Mouse (Mus musculus): ENCODE measurements around the gene Galnt17. TPM values are rescaled to one million over a fixed set of nuclear protein-coding genes. Genes with fewer than 3 reads are reported as not detected.

Gene Galnt17
- polyA plus RNA-seq, 1 experiment from 2014 or later: 10.5 TPM

DNA sequence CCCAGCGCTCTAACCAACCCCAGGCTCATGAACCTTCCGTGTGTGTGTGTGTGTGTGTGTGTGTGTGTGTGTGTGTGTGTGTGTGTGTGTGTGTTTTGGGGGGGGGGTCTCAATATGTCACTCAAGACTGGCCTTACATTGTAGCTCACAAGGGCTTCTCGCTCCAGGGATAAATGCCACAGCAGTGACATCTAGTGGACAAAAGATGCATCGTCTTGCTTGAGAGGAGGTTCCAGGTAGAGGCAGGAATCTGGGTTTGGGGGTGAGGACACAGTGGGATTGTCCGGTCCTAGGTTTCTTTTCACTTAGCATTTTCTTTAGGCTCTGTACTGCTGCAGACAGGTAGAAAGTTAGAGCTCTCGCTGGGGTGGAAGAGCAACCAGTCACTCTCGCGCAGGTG, 450.1 kb downstream of the Galnt17 start:
- H3K4me3 ChIP-seq (replicated peaks): no peak overlapping the region
- H3K9me3 ChIP-seq (replicated peaks): no peaks in the 10 kb centered on the region
- no peak overlapping the region for H3K9ac ChIP-seq (replicated peaks)
- no peak overlapping the region for H3K4me2 ChIP-seq
- 26% methylated on average over 8 of the region's 8 CpGs for WGBS
- H3K36me3 ChIP-seq: no peaks in the 10 kb centered on the region
- no peak for ATAC-seq (ENCODE audit: low FRiP score)
- H3K27ac ChIP-seq (replicated peaks): no peak overlapping the region
- H3K27me3 ChIP-seq (replicated peaks): no peaks in the 10 kb centered on the region
- H3K4me1 ChIP-seq: 0 out of 2 replicates have a peak, but pooled peaks cover 3% of the 10 kb centered on the region

- no peak for ATAC-seq (ENCODE audit: low FRiP score)
Measured at GRCm38 (mm10) chr5:130854430-130854829, 453.9 kb downstream of the Galnt17 start.

GRCm38 (mm10) chr5:130853371-130853770, 454.9 kb downstream of the Galnt17 start:
- WGBS: 2% methylated on average over 10 of the region's 10 CpGs
- no peak overlapping the region for H3K4me2 ChIP-seq
- H3K9me3 ChIP-seq (replicated peaks): no peaks in the 10 kb centered on the region
- H3K9ac ChIP-seq (replicated peaks): no peak overlapping the region
- H3K27me3 ChIP-seq (replicated peaks): no peaks in the 10 kb centered on the region
- peaks cover 9% of the 10 kb centered on the region; the same call in 1 of the 2 replicates for H3K4me1 ChIP-seq
- no peak overlapping the region for H3K27ac ChIP-seq (replicated peaks)
- no peak for ATAC-seq (ENCODE audit: low FRiP score)
- H3K36me3 ChIP-seq: no peaks in the 10 kb centered on the region
- no peak overlapping the region for H3K4me3 ChIP-seq (replicated peaks)

More at GRCm38 (mm10) chr5:130854430-130854829, 453.9 kb downstream of the Galnt17 start:
- Histone ChIP-seq H3K4me3 (replicated peaks) (no peak overlapping the region), H3K9me3 (replicated peaks) (no peaks in the 10 kb centered on the region), H3K4me2 (no peak overlapping the region), H3K27me3 (replicated peaks) (no peaks in the 10 kb centered on the region), H3K4me1 (peaks cover 9% of the 10 kb centered on the region; the same call in 1 of the 2 replicates), H3K36me3 (no peaks in the 10 kb centered on the region), H3K27ac (replicated peaks) (no peak overlapping the region), H3K9ac (replicated peaks) (no peak overlapping the region)
- 92% methylated on average over 7 of the region's 7 CpGs for WGBS

- peaks cover 9% of the 10 kb centered on the region; the same call in 1 of the 2 replicates for H3K4me1 ChIP-seq
- H3K27ac ChIP-seq (replicated peaks): no peak overlapping the region
- H3K9ac ChIP-seq (replicated peaks): no peak overlapping the region
- no peaks in the 10 kb centered on the region for H3K9me3 ChIP-seq (replicated peaks)
- H3K4me3 ChIP-seq (replicated peaks): no peak overlapping the region
- H3K27me3 ChIP-seq (replicated peaks): no peaks in the 10 kb centered on the region
- WGBS: 5% methylated on average over 8 of the region's 11 CpGs
- peak overlapping the region; percentile 39 for H3K4me2 ChIP-seq
- no peak for ATAC-seq (ENCODE audit: low FRiP score)
- H3K36me3 ChIP-seq: no peaks in the 10 kb centered on the region
Measured at GRCm38 (mm10) chr5:130852182-130852581, 456.1 kb downstream of the Galnt17 start.

GRCm38 (mm10) chr5:130849610-130850009, 458.7 kb downstream of the Galnt17 start:
- Histone ChIP-seq H3K9ac (replicated peaks) (no peak overlapping the region), H3K4me3 (replicated peaks) (no peak overlapping the region), H3K27ac (replicated peaks) (no peak overlapping the region), H3K9me3 (replicated peaks) (no peaks in the 10 kb centered on the region), H3K27me3 (replicated peaks) (no peaks in the 10 kb centered on the region), H3K4me1 (peaks cover 9% of the 10 kb centered on the region; the same call in 1 of the 2 replicates), H3K36me3 (no peaks in the 10 kb centered on the region), H3K4me2 (no peak overlapping the region)
- no peak for ATAC-seq (ENCODE audit: low FRiP score)
- WGBS: 81% methylated on average over 4 of the region's 4 CpGs

GRCm38 (mm10) chr5:130848562-130848961, 459.7 kb downstream of the Galnt17 start:
- Histone ChIP-seq H3K36me3 (no peaks in the 10 kb centered on the region), H3K27me3 (replicated peaks) (no peaks in the 10 kb centered on the region), H3K4me2 (no peak overlapping the region), H3K27ac (replicated peaks) (no peak overlapping the region), H3K4me1 (peaks cover 7% of the 10 kb centered on the region; the same call in 1 of the 2 replicates), H3K9ac (replicated peaks) (no peak overlapping the region), H3K4me3 (replicated peaks) (no peak overlapping the region), H3K9me3 (replicated peaks) (no peaks in the 10 kb centered on the region)
- 93% methylated on average over 6 of the region's 6 CpGs for WGBS
- ATAC-seq (ENCODE audit: low FRiP score): no peak

DNA sequence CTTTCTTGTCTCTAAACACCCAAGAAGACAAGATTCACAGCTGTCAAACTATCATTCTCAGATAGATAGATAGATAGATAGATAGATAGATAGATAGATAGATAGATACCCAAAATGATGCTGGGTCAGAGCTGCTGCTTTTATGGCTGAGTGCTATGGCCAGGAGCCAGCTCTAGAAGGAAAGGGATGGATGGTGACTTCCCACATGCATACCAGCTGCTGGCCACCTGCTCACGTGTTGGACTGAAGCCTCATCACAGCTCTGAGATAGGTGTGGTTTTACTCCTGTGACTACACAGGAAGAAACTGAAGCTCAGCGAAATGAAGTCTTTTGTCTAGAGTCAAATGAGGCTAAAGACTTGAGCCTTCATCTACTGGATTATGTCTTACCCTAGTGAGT, 482.5 kb downstream of the Galnt17 start:
- no peak overlapping the region for H3K27ac ChIP-seq (replicated peaks)
- H3K4me1 ChIP-seq: no peaks in the 10 kb centered on the region
- H3K4me3 ChIP-seq (replicated peaks): no peak overlapping the region
- ATAC-seq (ENCODE audit: low FRiP score): no peak
- 81% methylated on average over 2 of the region's 2 CpGs for WGBS
- H3K27me3 ChIP-seq (replicated peaks): no peaks in the 10 kb centered on the region
- no peak overlapping the region for H3K4me2 ChIP-seq
- H3K9ac ChIP-seq (replicated peaks): no peak overlapping the region
- no peaks in the 10 kb centered on the region for H3K36me3 ChIP-seq
- no peaks in the 10 kb centered on the region for H3K9me3 ChIP-seq (replicated peaks)

All from neural tube, embryonic 15.5 days (tissue).